Mouse (Mus musculus) adrenal gland, adult (tissue): ENCODE measurements at regions not wholly inside any gene's neighbourhood (a gene's known extent, or its start where the extent isn't known, plus 50 kb on each side); places are given as distances from the start of the nearest gene placed in this dataset.

Experiments used
- DNase-seq, 2 experiments: peaks; one replicate each; pipeline ENCODE4 v3.0.0; 2022 to 2023; ENCODE audit warnings: low spot score in 1 of 2; ENCODE audit not compliant: inconsistent age in 2 of 2

- DNase-seq: no peak
Measured at GRCm38 (mm10) chr4:97283099-97283498, 100.1 kb upstream of the Gm10192 start.

GRCm38 (mm10) chr4:97282643-97283042 is 99.7 kb upstream of the Gm10192 start:
- peak in 1 of 2 experiments; percentile 17 for DNase-seq

- no peak for DNase-seq
Measured at GRCm38 (mm10) chr4:97281126-97281779, 98.3 kb upstream of the Gm10192 start.

GRCm38 (mm10) chr4:97280712-97281111 is 97.7 kb upstream of the Gm10192 start:
- no peak for DNase-seq

GRCm38 (mm10) chr4:97236945-97237344 is 54.0 kb upstream of the Gm10192 start:
- no peak for DNase-seq

GRCm38 (mm10) chr4:97236384-97236783 is 53.4 kb upstream of the Gm10192 start:
- no peak for DNase-seq

GRCm38 (mm10) chr4:97235945-97236383 is 53.0 kb upstream of the Gm10192 start:
- no peak for DNase-seq
